Mouse (Mus musculus) ES-E14 (cell line): ENCODE measurements around the gene Aldh1a3.

Experiments
- CHD2 ChIP-seq: IDR thresholded peaks from 2 replicates; pipeline ENCODE4 v1.6.1; 2014; ENCODE audit warnings: mild to moderate bottlenecking, low read depth, low read length, inconsistent platforms
- ZC3H11A ChIP-seq: IDR thresholded peaks from 2 replicates; pipeline ENCODE4 v1.6.1; 2012; ENCODE audit warnings: low read depth, mild to moderate bottlenecking, inconsistent platforms, low read length, borderline replicate concordance

- TF ChIP-seq ZC3H11A (no peak), CHD2 (no peak)
These were observed 21.0 kb upstream of the Aldh1a3 start for GRCm38 (mm10) chr7:66448304-66448703.
